Mouse (Mus musculus) erythroblast, embryonic 14.5 days (primary cell): Measurements from ENCODE around the gene Spcs3.

Experiments used
- GATA1 ChIP-seq: IDR thresholded peaks from 2 replicates; pipeline ENCODE4 v1.6.1; 2012; ENCODE audit warnings: low read length, inconsistent platforms, mixed read lengths
- TAL1 ChIP-seq: IDR thresholded peaks from 3 replicates; pipeline ENCODE4 v1.6.1; 2012; ENCODE audit warnings: low read length, inconsistent platforms, mixed read lengths

- TF ChIP-seq GATA1 = no peak
- no peak for TF ChIP-seq TAL1
Measured at GRCm38 (mm10) chr8:54526700-54527099, 3.1 kb downstream of the Spcs3 start.
